Mouse (Mus musculus) stomach, embryonic 16.5 days (tissue): ENCODE results near the gene Cabp2. TPM values are rescaled to one million over a fixed set of nuclear protein-coding genes. Genes with fewer than 3 reads are reported as not detected.
"Not testable (repeated sequence)": the region's sequence is repeated elsewhere in the genome, so short reads cannot be mapped to it uniquely, and the experiment has no call there.

ENCODE experiments used
- ATAC-seq: fragments of 200-750 bp; cut with Nextera tagmentation; 2 replicates; pipeline ENCODE4 v1.8.0; 2017; ENCODE audit warnings: moderate number of reproducible peaks, moderate TSS enrichment; ENCODE audit not compliant: insufficient read depth, low FRiP score
- H3K27ac ChIP-seq: fragments of 300-500 bp; sonication (generic); 2 replicates; pipeline ENCODE4 v1.5.1; 2014; ENCODE audit warnings: low read length
- H3K27me3 ChIP-seq: fragments of 300-500 bp; sonication (generic); 2 replicates; pipeline ENCODE4 v1.6.1; 2014; ENCODE audit warnings: low read length, control low read depth, mixed read lengths; ENCODE audit not compliant: control insufficient read depth, insufficient read depth
- H3K36me3 ChIP-seq: fragments of 300-500 bp; sonication (generic); 2 replicates; pipeline ENCODE4 v1.6.1; 2014; ENCODE audit warnings: low read length; ENCODE audit not compliant: control insufficient read depth, insufficient read depth
- H3K4me1 ChIP-seq: fragments of 300-500 bp; sonication (generic); 2 replicates; pipeline ENCODE4 v1.6.1; 2014; ENCODE audit warnings: low read length, control low read depth, mixed read lengths; ENCODE audit not compliant: control insufficient read depth, insufficient read depth
- H3K4me2 ChIP-seq: fragments of 300-500 bp; sonication (generic); 2 replicates; pipeline ENCODE4 v1.6.1; 2014; ENCODE audit warnings: low read depth, low read length, mixed read lengths
- H3K4me3 ChIP-seq: fragments of 300-500 bp; sonication (generic); replicated peaks from 2 replicates; pipeline ENCODE4 v1.5.1; 2014; ENCODE audit warnings: mild to moderate bottlenecking, low read length
- H3K9ac ChIP-seq: fragments of 300-500 bp; sonication (generic); 2 replicates; pipeline ENCODE4 v1.6.1; 2014; ENCODE audit warnings: low read length
- H3K9me3 ChIP-seq: fragments of 300-500 bp; sonication (generic); replicated peaks from 2 replicates; pipeline ENCODE4 v1.6.1; 2016; ENCODE audit warnings: low read length, control low read depth; ENCODE audit not compliant: control insufficient read depth
- WGBS: fragments of 180-500 bp; shearing (Covaris S2); extraction: QIAGEN DNeasy Blood & Tissue Kit; methylation state at CpG from one replicate; pipeline ENCODE4 v1.1.7; 2014; 5-methylcytosine and 5-hydroxymethylcytosine counted together
- polyA plus RNA-seq: library from polyadenylated mRNA; unstranded; fragments of >200 nt; fragmentation: Nextera tagmentation; extraction: Ambion mirVana; gene quantifications from 2 replicates; pipeline ENCODE4 v1.2.1, GENCODE M21; 2015

The Cabp2 gene
- polyA plus RNA-seq: 2.9 and 4.2 TPM in 2 replicates

- no peaks in the 10 kb centered on the region for H3K4me1 ChIP-seq
- no peak within 1 kb of the TSS for H3K27ac ChIP-seq
- no peaks in the 10 kb centered on the region for H3K36me3 ChIP-seq
- no peaks in the 10 kb centered on the region for H3K27me3 ChIP-seq
- ATAC-seq: no peak
- no peak within 1 kb of the TSS for H3K9ac ChIP-seq
- no peak within 1 kb of the TSS for H3K4me3 ChIP-seq
- no peaks in the 10 kb centered on the region for H3K9me3 ChIP-seq
- no peak within 1 kb of the TSS for H3K4me2 ChIP-seq
- 58% methylated on average over 3 of the region's 3 CpGs for WGBS
These were observed at the start of gene Cabp2 for GRCm38 (mm10) chr19:4081394-4081793. Gene Cabp2, plus strand, starts transcription at chr19:4081578.

DNA sequence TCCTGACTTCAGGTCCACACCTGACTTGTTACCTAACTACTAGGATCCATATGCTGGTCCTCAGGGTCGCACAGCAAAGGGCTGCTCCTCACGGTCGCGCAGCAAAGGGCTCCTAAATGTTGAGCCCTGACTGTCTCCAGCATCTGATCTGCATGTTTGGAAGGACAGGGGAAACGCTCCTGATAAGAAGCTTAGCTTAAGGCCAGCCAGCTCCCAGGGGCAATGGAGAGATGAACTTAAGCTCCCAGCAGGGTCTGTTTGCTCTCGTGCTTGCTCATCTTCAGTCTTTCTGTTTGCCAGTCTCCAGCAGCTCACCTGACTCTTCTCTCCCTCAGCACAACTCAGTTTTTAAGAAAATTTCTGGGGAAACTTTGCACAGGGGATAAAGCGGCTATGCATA, 48.7 kb upstream of the Cabp2 start:
- peaks cover 12% of the 10 kb centered on the region for H3K4me1 ChIP-seq
- no peaks in the 10 kb centered on the region for H3K27me3 ChIP-seq
- H3K4me3 ChIP-seq: no peak overlapping the region
- no peaks in the 10 kb centered on the region for H3K9me3 ChIP-seq
- WGBS: 63% methylated on average over 7 of the region's 7 CpGs
- H3K36me3 ChIP-seq: no peaks in the 10 kb centered on the region; the same call in 1 of the 2 replicates
- no peak overlapping the region for H3K27ac ChIP-seq
- no peak overlapping the region for H3K4me2 ChIP-seq
- ATAC-seq: no peak
- no peak overlapping the region for H3K9ac ChIP-seq

DNA sequence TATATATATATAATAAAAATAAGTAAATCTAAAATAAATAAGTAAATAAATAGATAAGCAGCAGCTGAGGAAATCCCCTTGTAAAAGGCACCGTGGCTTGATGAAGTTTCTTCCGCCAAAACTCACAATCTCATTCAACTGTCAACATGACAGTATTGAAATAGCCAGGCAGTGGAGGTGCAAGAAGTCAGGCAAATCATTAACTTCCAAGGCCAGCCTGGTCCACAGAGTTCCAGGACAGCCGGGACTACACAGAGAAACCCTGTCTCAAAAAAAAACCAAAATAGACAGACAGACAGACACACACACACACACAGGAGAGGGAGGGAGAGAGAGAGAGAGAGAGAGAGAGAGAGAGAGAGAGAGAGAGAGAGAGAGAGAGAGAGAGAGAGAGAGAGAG, 48.1 kb upstream of the Cabp2 start:
- Histone ChIP-seq H3K4me3 (no peak overlapping the region), H3K4me2 (no peak overlapping the region), H3K4me1 (peaks cover 12% of the 10 kb centered on the region), H3K36me3 (no peaks in the 10 kb centered on the region; the same call in 1 of the 2 replicates), H3K27me3 (no peaks in the 10 kb centered on the region), H3K9ac (no peak overlapping the region), H3K27ac (no peak overlapping the region), H3K9me3 (no peaks in the 10 kb centered on the region)
- 49% methylated on average over 3 of the region's 3 CpGs for WGBS
- ATAC-seq: no peak

DNA sequence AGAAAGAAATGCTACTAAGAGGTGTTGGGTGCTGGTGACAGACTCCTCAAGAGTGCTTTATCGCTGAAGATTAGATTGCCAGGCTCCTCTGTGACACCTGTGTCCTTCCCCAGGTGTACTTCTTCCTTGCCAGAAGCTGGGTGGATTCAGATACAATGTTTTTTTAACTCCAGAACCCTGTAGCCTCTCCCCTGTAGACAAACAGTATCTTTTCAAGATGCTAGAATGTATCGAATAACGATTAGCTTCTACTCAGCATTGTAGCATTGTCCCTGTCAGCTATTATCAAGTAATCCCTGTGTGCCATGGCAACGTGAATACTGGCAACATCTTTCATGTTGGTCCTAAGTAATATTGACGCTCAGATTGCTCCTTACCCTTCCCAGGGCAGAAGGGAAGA, 47.6 kb upstream of the Cabp2 start:
- Histone ChIP-seq H3K27ac (peak overlapping the region; percentile 21; the same call in 1 of the 2 replicates), H3K9ac (no peak overlapping the region)
- no peak for ATAC-seq

GRCm38 (mm10) chr19:4036327-4037045, 44.9 kb upstream of the Cabp2 start:
- H3K9me3 ChIP-seq: no peaks in the 10 kb centered on the region
- peaks cover 12% of the 10 kb centered on the region for H3K4me1 ChIP-seq
- 54% methylated on average over 12 of the region's 12 CpGs for WGBS
- peak overlapping the region; percentile 23; the same call in 1 of the 2 replicates for H3K27ac ChIP-seq
- peak overlapping the region; percentile 30 for H3K4me3 ChIP-seq
- H3K27me3 ChIP-seq: no peaks in the 10 kb centered on the region
- H3K36me3 ChIP-seq: no peaks in the 10 kb centered on the region; the same call in 1 of the 2 replicates
- ATAC-seq: peak; percentile 61; the same call in 1 of the 2 replicates
- peak overlapping the region; percentile 52 for H3K9ac ChIP-seq
- peak overlapping the region; percentile 49 for H3K4me2 ChIP-seq

More for the DNA sequence above, 47.6 kb upstream of the Cabp2 start:
- H3K4me2 ChIP-seq: no peak overlapping the region
- H3K9me3 ChIP-seq: no peaks in the 10 kb centered on the region
- no peaks in the 10 kb centered on the region for H3K27me3 ChIP-seq
- H3K4me1 ChIP-seq: peaks cover 12% of the 10 kb centered on the region
- H3K4me3 ChIP-seq: no peak overlapping the region
- H3K36me3 ChIP-seq: no peaks in the 10 kb centered on the region; the same call in 1 of the 2 replicates
- WGBS: 49% methylated on average over 5 of the region's 5 CpGs

- WGBS: 21% methylated on average over 7 of the region's 8 CpGs
These were observed 44.1 kb upstream of the Cabp2 start for GRCm38 (mm10) chr19:4037154-4037787.

DNA sequence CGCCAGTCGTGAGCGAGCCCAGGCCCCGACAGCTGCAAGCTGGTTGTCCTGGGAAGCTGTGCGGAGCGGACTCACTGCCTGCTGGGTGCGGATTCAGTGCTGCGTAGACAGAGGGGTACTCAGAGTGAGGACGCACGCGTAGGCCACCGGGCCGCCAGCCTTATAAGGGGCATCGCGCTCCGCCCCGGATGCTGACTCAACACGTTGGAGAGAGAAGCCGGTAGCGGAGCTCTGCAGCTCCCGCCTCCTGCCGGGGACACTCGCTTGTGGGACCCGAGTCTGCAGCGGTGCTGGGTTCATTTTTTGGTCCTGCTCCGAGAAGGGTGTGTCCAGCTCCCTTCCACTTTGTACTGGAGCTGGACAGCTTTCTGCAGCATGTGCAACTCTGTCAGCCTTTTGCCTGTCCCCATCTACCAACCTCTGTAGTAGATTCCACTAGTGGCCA, 43.6 kb upstream of the Cabp2 start, which contains the start of gene Gstp1:
TSS of gene Gstp1 (minus strand) at position 198 of the 445 bp plus-strand sequence.
- peak; percentile 87 for ATAC-seq
- Histone ChIP-seq H3K36me3 (no peaks in the 10 kb centered on the region; the same call in 1 of the 2 replicates), H3K27me3 (no peaks in the 10 kb centered on the region), H3K4me1 (peaks cover 12% of the 10 kb centered on the region), H3K27ac (peak within 1 kb of the TSS; percentile 90), H3K4me2 (peak within 1 kb of the TSS; percentile 90), H3K9me3 (no peaks in the 10 kb centered on the region), H3K9ac (peak within 1 kb of the TSS; percentile 94), H3K4me3 (peak within 1 kb of the TSS; percentile 89)
- 0% methylated on average over 26 of the region's 26 CpGs for WGBS

More at GRCm38 (mm10) chr19:4037154-4037787, 44.1 kb upstream of the Cabp2 start:
- Histone ChIP-seq H3K27ac (peak overlapping the region; percentile 90), H3K4me2 (peak overlapping the region; percentile 90), H3K4me3 (peak overlapping the region; percentile 89), H3K4me1 (peaks cover 12% of the 10 kb centered on the region), H3K9ac (peak overlapping the region; percentile 94)
- not testable (repeated sequence) for ATAC-seq, H3K36me3 ChIP-seq, H3K27me3 ChIP-seq, H3K9me3 ChIP-seq

GRCm38 (mm10) chr19:4040941-4041340, 40.4 kb upstream of the Cabp2 start:
- not testable (repeated sequence) for H3K27ac ChIP-seq, ATAC-seq
- WGBS: 83% methylated on average over 5 of the region's 5 CpGs

GRCm38 (mm10) chr19:4041500-4041899, 39.9 kb upstream of the Cabp2 start:
- H3K36me3 ChIP-seq, H3K27ac ChIP-seq, ATAC-seq, H3K9me3 ChIP-seq, H3K27me3 ChIP-seq, H3K4me3 ChIP-seq, H3K4me2 ChIP-seq, H3K4me1 ChIP-seq: not testable (repeated sequence)
- 0 out of 2 replicates have a peak overlapping the region, but pooled peaks have one; percentile 1 for H3K9ac ChIP-seq
- WGBS: 89% methylated on average over 3 of the region's 4 CpGs

More at GRCm38 (mm10) chr19:4040941-4041340, 40.4 kb upstream of the Cabp2 start:
- H3K9ac ChIP-seq, H3K9me3 ChIP-seq, H3K36me3 ChIP-seq, H3K4me3 ChIP-seq, H3K27me3 ChIP-seq, H3K4me2 ChIP-seq: not testable (repeated sequence)
- H3K4me1 ChIP-seq: peaks cover 11% of the 10 kb centered on the region
